Mouse (Mus musculus) activated CD4-positive, CD25-positive, alpha-beta regulatory T cell (primary cell): ENCODE results near the gene Btbd35f17. TPM values are rescaled to one million over a fixed set of nuclear protein-coding genes. Genes with fewer than 3 reads are reported as not detected.

ENCODE experiments used
- polyA plus RNA-seq, 2 experiments: library from polyadenylated mRNA; unstranded; fragments of 100-300 nt; shearing (Covaris generic); gene quantifications; one replicate each; pipeline ENCODE4 v1.2.1; 2017

The Btbd35f17 gene
- polyA plus RNA-seq = not detected

GRCm38 (mm10) chrX:4370336-4370735, at the start of gene Btbd35f17:
Btbd35f17 (plus strand) TSS chrX:4370636.

Other genes with a start within 250 kb of the Btbd35f17 start
- not detected for gene Btbd35f28, start 174.1 kb upstream of the Btbd35f17 start, polyA plus RNA-seq
- gene Btbd35f20, start 79.4 kb upstream of the Btbd35f17 start, polyA plus RNA-seq = not detected